Mouse (Mus musculus) megakaryocyte-erythroid progenitor cell, adult 5-6 weeks (primary cell): ENCODE results near the gene Dexi. TPM values are rescaled to one million over a fixed set of nuclear protein-coding genes. Genes with fewer than 3 reads are reported as not detected.

Source experiments
- ATAC-seq: replicated peaks from 2 replicates; pipeline ENCODE4 v1.8.0; 2016; ENCODE audit warnings: mild to moderate bottlenecking, inconsistent platforms; ENCODE audit not compliant: severe bottlenecking, poor library complexity, low FRiP score, low TSS enrichment
- total RNA-seq, 2 experiments: library from RNA; stranded (forward) in 1 of 2; stranded (reverse) in 1 of 2; fragments of 200-1000, 215-1000 nt in 1 of 2; fragments of >200 nt in 1 of 2; fragmentation: Nextera tagmentation in 1 of 2; gene quantifications; 2 replicates each; pipeline ENCODE4 v1.2.3; 2014 to 2017

The Dexi gene
- total RNA-seq, 2 experiments from 2014 or later = 1.8 to 13.2 TPM

- ATAC-seq = no peak
These were observed 34.2 kb downstream of the Dexi start for GRCm38 (mm10) chr16:10508691-10509090.

GRCm38 (mm10) chr16:10507445-10507844, 35.4 kb downstream of the Dexi start:
- no peak for ATAC-seq

- ATAC-seq = no peak
These were observed 39.8 kb downstream of the Dexi start for GRCm38 (mm10) chr16:10503058-10503457.

GRCm38 (mm10) chr16:10501865-10502264, 41.0 kb downstream of the Dexi start:
- peak; percentile 50; the same call in 1 of the 2 replicates for ATAC-seq

GRCm38 (mm10) chr16:10499122-10499521, 43.7 kb downstream of the Dexi start:
- no peak for ATAC-seq

GRCm38 (mm10) chr16:10498096-10498602, 44.7 kb downstream of the Dexi start:
- no peak for ATAC-seq

GRCm38 (mm10) chr16:10495824-10496298, 47.0 kb downstream of the Dexi start:
- ATAC-seq = no peak

GRCm38 (mm10) chr16:10492587-10492986, 50.3 kb downstream of the Dexi start:
- no peak for ATAC-seq

- ATAC-seq = no peak
These were observed 51.1 kb downstream of the Dexi start for GRCm38 (mm10) chr16:10491716-10492115.

GRCm38 (mm10) chr16:10490503-10491150, 52.2 kb downstream of the Dexi start:
- no peak for ATAC-seq

- ATAC-seq = no peak
These were observed 52.9 kb downstream of the Dexi start for GRCm38 (mm10) chr16:10489904-10490457.

GRCm38 (mm10) chr16:10489483-10489882, 53.4 kb downstream of the Dexi start:
- ATAC-seq = no peak

- no peak for ATAC-seq
These were observed 53.9 kb downstream of the Dexi start for GRCm38 (mm10) chr16:10488769-10489481.

GRCm38 (mm10) chr16:10487895-10488493, 54.9 kb downstream of the Dexi start:
- ATAC-seq = no peak

GRCm38 (mm10) chr16:10486993-10487392, 55.9 kb downstream of the Dexi start:
- ATAC-seq = no peak

- ATAC-seq = no peak
These were observed 60.5 kb downstream of the Dexi start for GRCm38 (mm10) chr16:10482343-10482742.

- no peak for ATAC-seq
These were observed 63.0 kb downstream of the Dexi start, which contains the start of gene Ciita for GRCm38 (mm10) chr16:10479857-10480256. Gene Ciita (plus strand): TSS chr16:10480059.

- ATAC-seq = no peak
These were observed 66.9 kb downstream of the Dexi start for GRCm38 (mm10) chr16:10475919-10476318.

GRCm38 (mm10) chr16:10474956-10475355, 67.9 kb downstream of the Dexi start:
- no peak for ATAC-seq

GRCm38 (mm10) chr16:10471950-10472349, 70.9 kb downstream of the Dexi start:
- ATAC-seq = no peak
